Mouse (Mus musculus) limb, embryonic 14.5 days (tissue): ENCODE data around the gene Igf2bp3. TPM values are rescaled to one million over a fixed set of nuclear protein-coding genes. Genes with fewer than 3 reads are reported as not detected.

Source experiments
- ATAC-seq: fragments of 200-750 bp; cut with Nextera tagmentation; 2 replicates; pipeline ENCODE4 v1.8.0; 2017; ENCODE audit warnings: low read depth, moderate number of reproducible peaks, moderate TSS enrichment; ENCODE audit not compliant: low FRiP score
- DNase-seq: peaks from one replicate; pipeline ENCODE4 v3.0.0-alpha.2; 2015; ENCODE audit warnings: low spot score
- H3K27ac ChIP-seq: fragments of 300-500 bp; sonication (generic); replicated peaks from 2 replicates; pipeline ENCODE4 v1.5.1; 2014; ENCODE audit warnings: low read depth, mild to moderate bottlenecking, low read length, moderate library complexity, mixed read lengths
- H3K27me3 ChIP-seq: fragments of 300-500 bp; sonication (generic); 2 replicates; pipeline ENCODE4 v1.6.1; 2014; ENCODE audit warnings: low read length, mixed read lengths; ENCODE audit not compliant: control insufficient read depth, insufficient read depth
- H3K36me3 ChIP-seq: fragments of 300-500 bp; sonication (generic); 2 replicates; pipeline ENCODE4 v1.6.1; 2014; ENCODE audit warnings: mild to moderate bottlenecking, low read length, moderate library complexity, mixed read lengths; ENCODE audit not compliant: control insufficient read depth, insufficient read depth
- H3K4me1 ChIP-seq: fragments of 300-500 bp; sonication (generic); 2 replicates; pipeline ENCODE4 v1.6.1; 2014; ENCODE audit warnings: antibody characterized with exemption, low read length, mixed read lengths; ENCODE audit not compliant: control insufficient read depth, insufficient read depth
- H3K4me2 ChIP-seq: fragments of 300-500 bp; sonication (generic); replicated peaks from 2 replicates; pipeline ENCODE4 v1.6.1; 2014; ENCODE audit warnings: low read depth, mild to moderate bottlenecking, low read length, moderate library complexity; ENCODE audit not compliant: severe bottlenecking
- H3K4me3 ChIP-seq: fragments of 300-500 bp; sonication (generic); replicated peaks from 2 replicates; pipeline ENCODE4 v1.5.1; 2014; ENCODE audit warnings: low read length
- H3K9ac ChIP-seq: fragments of 300-500 bp; sonication (generic); 2 replicates; pipeline ENCODE4 v1.6.1; 2014; ENCODE audit warnings: mild to moderate bottlenecking, low read depth, low read length, moderate library complexity; ENCODE audit not compliant: severe bottlenecking
- H3K9me3 ChIP-seq: fragments of 300-500 bp; sonication (generic); 2 replicates; pipeline ENCODE4 v1.6.1; 2016; ENCODE audit warnings: low read length; ENCODE audit not compliant: control insufficient read depth
- POLR2A ChIP-seq: fragments of 200-500 bp; IDR thresholded peaks from 2 replicates; pipeline ENCODE4 v1.8.0; 2012; ENCODE audit warnings: inconsistent platforms, mild to moderate bottlenecking, moderate library complexity, borderline replicate concordance; ENCODE audit not compliant: insufficient read depth, insufficient read length; ENCODE audit errors: extremely low read depth
- WGBS: fragments of 180-500 bp; shearing (Covaris S2); extraction: QIAGEN DNeasy Blood & Tissue Kit; methylation state at CpG from one replicate; pipeline ENCODE4 v1.1.7; 2014; 5-methylcytosine and 5-hydroxymethylcytosine counted together
- polyA plus RNA-seq, 2 experiments: library from polyadenylated mRNA; depleted of rRNA in 1 of 2; stranded (reverse) in 1 of 2; unstranded in 1 of 2; fragments of >200 nt; fragmentation: Nextera tagmentation in 1 of 2; extraction: Ambion mirVana in 1 of 2; gene quantifications; 2 replicates each; pipeline versions ENCODE4 v1.2.1 to v1.2.3; 2012 to 2014

Gene Igf2bp3
- polyA plus RNA-seq, 2 experiments: 34.6 to 60.8 TPM

DNA sequence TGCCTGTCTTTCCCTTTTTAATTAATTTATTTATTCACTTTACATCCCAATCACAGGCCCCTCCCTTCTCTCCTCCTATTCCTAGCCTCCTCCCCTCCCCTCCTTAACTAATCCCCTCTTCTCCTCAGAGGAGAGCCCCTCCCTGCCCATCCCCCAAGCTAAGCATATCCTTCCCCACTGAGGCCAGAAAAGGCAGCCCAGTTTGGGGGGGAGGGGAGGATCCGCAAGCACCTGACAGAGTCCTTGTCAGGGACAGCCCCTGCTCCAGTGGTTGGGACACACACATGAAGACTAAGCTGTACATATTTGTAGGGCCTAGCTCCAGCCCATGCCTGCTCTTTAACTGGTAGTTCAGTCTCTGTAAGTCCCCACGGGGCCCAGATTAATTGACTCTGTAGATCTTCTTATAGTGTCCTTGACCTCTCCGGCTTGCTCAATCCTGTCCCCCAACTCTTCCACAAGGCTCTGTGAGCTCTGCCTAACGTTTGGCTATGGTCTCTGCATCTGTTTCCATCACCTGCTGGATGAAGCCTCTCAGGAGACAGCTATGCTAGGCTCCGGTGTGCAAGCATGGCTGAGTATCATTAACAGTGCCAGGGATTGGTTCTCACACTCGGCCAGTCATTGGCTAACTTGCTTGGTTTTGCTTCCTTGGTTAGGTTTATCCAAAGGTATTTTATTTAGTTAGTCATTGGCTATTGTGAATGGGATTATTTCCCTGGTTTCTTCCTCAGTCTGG is 82.2 kb downstream of the Igf2bp3 start:
- Histone ChIP-seq H3K27me3 (no peaks in the 10 kb centered on the region), H3K4me2 (no peak overlapping the region), H3K4me3 (no peak overlapping the region), H3K4me1 (peaks cover 7% of the 10 kb centered on the region; the same call in 1 of the 2 replicates), H3K9me3 (no peaks in the 10 kb centered on the region), H3K36me3 (0 out of 2 replicates have a peak, but pooled peaks cover 7% of the 10 kb centered on the region), H3K9ac (no peak overlapping the region), H3K27ac (no peak overlapping the region)
- DNase-seq (no peak), ATAC-seq (no peak)
- no peak for TF ChIP-seq POLR2A
- WGBS: 63% methylated on average over 6 of the region's 6 CpGs

- H3K4me1 ChIP-seq: peaks cover 7% of the 10 kb centered on the region; the same call in 1 of the 2 replicates
- H3K36me3 ChIP-seq: 0 out of 2 replicates have a peak, but pooled peaks cover 7% of the 10 kb centered on the region
- no peak for TF ChIP-seq POLR2A
- H3K4me3 ChIP-seq: no peak overlapping the region
- no peaks in the 10 kb centered on the region for H3K27me3 ChIP-seq
- no peaks in the 10 kb centered on the region for H3K9me3 ChIP-seq
- H3K27ac ChIP-seq: no peak overlapping the region
- H3K4me2 ChIP-seq: no peak overlapping the region
- 89% methylated on average over 9 of the region's 9 CpGs for WGBS
- ATAC-seq: no peak
- no peak for DNase-seq
- no peak overlapping the region for H3K9ac ChIP-seq
Observed at GRCm38 (mm10) chr6:49131855-49132254, 82.9 kb downstream of the Igf2bp3 start.

DNA sequence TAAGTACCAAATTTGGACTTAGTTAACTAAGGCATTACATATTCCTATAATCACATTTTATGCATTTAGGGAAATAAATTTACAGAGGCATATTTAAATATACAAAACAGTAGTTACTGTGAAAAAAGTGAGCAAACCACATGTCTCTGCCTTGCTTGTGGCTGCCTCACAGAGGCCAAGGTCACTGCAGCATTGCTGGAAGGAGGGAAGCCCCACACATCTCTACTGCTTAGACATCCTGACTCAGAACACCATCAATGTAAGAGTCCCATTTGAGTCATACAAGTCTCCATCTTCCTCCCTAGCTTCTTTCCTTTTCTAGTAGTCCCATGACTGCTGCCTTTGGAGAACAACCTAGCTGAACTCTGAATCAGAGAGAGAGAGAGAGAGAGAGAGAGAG is 84.4 kb downstream of the Igf2bp3 start:
- Histone ChIP-seq H3K4me1 (no peaks in the 10 kb centered on the region), H3K36me3 (peaks cover 7% of the 10 kb centered on the region; the same call in 1 of the 2 replicates), H3K4me3 (no peak overlapping the region), H3K9me3 (no peaks in the 10 kb centered on the region), H3K4me2 (no peak overlapping the region), H3K9ac (no peak overlapping the region), H3K27ac (no peak overlapping the region), H3K27me3 (no peaks in the 10 kb centered on the region)
- DNase-seq (no peak), ATAC-seq (no peak)
- TF ChIP-seq POLR2A: no peak

- no peak for TF ChIP-seq POLR2A
- DNase-seq (no peak), ATAC-seq (no peak)
- 91% methylated on average over 3 of the region's 3 CpGs for WGBS
- H3K27me3 ChIP-seq: no peaks in the 10 kb centered on the region
- H3K9ac ChIP-seq: no peak overlapping the region
- H3K36me3 ChIP-seq: peaks cover 27% of the 10 kb centered on the region
- H3K9me3 ChIP-seq: no peaks in the 10 kb centered on the region
- H3K4me1 ChIP-seq: no peaks in the 10 kb centered on the region
- H3K4me3 ChIP-seq: no peak overlapping the region
- no peak overlapping the region for H3K27ac ChIP-seq
- no peak overlapping the region for H3K4me2 ChIP-seq
Observed at GRCm38 (mm10) chr6:49120370-49120769, 94.4 kb downstream of the Igf2bp3 start.

- H3K9ac ChIP-seq: no peak overlapping the region
- ATAC-seq (no peak), DNase-seq (no peak)
- H3K9me3 ChIP-seq: no peaks in the 10 kb centered on the region
- 79% methylated on average over 1 of the region's 1 CpGs for WGBS
- H3K4me3 ChIP-seq: no peak overlapping the region
- no peak for TF ChIP-seq POLR2A
- H3K36me3 ChIP-seq: peaks cover 25% of the 10 kb centered on the region
- H3K4me2 ChIP-seq: no peak overlapping the region
- no peaks in the 10 kb centered on the region; the same call in 1 of the 2 replicates for H3K4me1 ChIP-seq
- no peak overlapping the region for H3K27ac ChIP-seq
- H3K27me3 ChIP-seq: no peaks in the 10 kb centered on the region
Observed at GRCm38 (mm10) chr6:49119462-49120135, 95.2 kb downstream of the Igf2bp3 start.
